Mouse (Mus musculus) intestine, embryonic 15.5 days (tissue): ENCODE data around the gene Zfp775. TPM values are rescaled to one million over a fixed set of nuclear protein-coding genes. Genes with fewer than 3 reads are reported as not detected.

Experiments
- ATAC-seq: fragments of 200-750 bp; cut with Nextera tagmentation; 2 replicates; pipeline ENCODE4 v1.8.0; 2017; ENCODE audit warnings: moderate TSS enrichment, moderate library complexity
- H3K27ac ChIP-seq: fragments of 300-500 bp; sonication (generic); 2 replicates; pipeline ENCODE4 v1.5.1; 2015; ENCODE audit warnings: mild to moderate bottlenecking, inconsistent platforms
- H3K27me3 ChIP-seq: fragments of 300-500 bp; sonication (generic); replicated peaks from 2 replicates; pipeline ENCODE4 v1.6.1; 2015; ENCODE audit warnings: inconsistent platforms
- H3K36me3 ChIP-seq: fragments of 300-500 bp; sonication (generic); 2 replicates; pipeline ENCODE4 v1.6.1; 2015; ENCODE audit warnings: inconsistent platforms
- H3K4me1 ChIP-seq: fragments of 300-500 bp; sonication (generic); replicated peaks from 2 replicates; pipeline ENCODE4 v1.6.1; 2015; ENCODE audit warnings: inconsistent platforms
- H3K4me2 ChIP-seq: fragments of 300-500 bp; sonication (generic); replicated peaks from 2 replicates; pipeline ENCODE4 v1.6.1; 2015; ENCODE audit warnings: mild to moderate bottlenecking, inconsistent platforms
- H3K4me3 ChIP-seq: fragments of 300-500 bp; sonication (generic); replicated peaks from 2 replicates; pipeline ENCODE4 v1.5.1; 2015; ENCODE audit warnings: inconsistent platforms
- H3K9ac ChIP-seq: fragments of 300-500 bp; sonication (generic); 2 replicates; pipeline ENCODE4 v1.6.1; 2015; ENCODE audit warnings: inconsistent platforms
- H3K9me3 ChIP-seq: fragments of 300-500 bp; sonication (generic); 2 replicates; pipeline ENCODE4 v1.6.1; 2016; ENCODE audit warnings: inconsistent platforms
- WGBS: fragments of 180-500 bp; shearing (Covaris S2); methylation state at CpG from one replicate; pipeline ENCODE4 v1.1.7; 2015; 5-methylcytosine and 5-hydroxymethylcytosine counted together
- polyA plus RNA-seq: library from polyadenylated mRNA; unstranded; fragments of >200 nt; fragmentation: Nextera tagmentation; extraction: Ambion mirVana; gene quantifications from 2 replicates; pipeline ENCODE4 v1.2.1, GENCODE M21; 2015

The Zfp775 gene
- polyA plus RNA-seq, 1 experiment from 2014 or later, result 5.1 TPM

GRCm38 (mm10) chr6:48572014-48572413 lies 29.8 kb upstream of the Zfp775 start:
- Histone ChIP-seq H3K4me1 (peaks cover 21% of the 10 kb centered on the region), H3K27me3 (no peaks in the 10 kb centered on the region), H3K27ac (peak overlapping the region; percentile 64), H3K4me3 (peak overlapping the region; percentile 7; the same call in 1 of the 2 replicates), H3K4me2 (peak overlapping the region; percentile 44), H3K36me3 (0 out of 2 replicates have a peak, but pooled peaks cover 4% of the 10 kb centered on the region), H3K9me3 (no peaks in the 10 kb centered on the region), H3K9ac (no peak overlapping the region)
- 96% methylated on average over 5 of the region's 5 CpGs for whole genome bisulfite sequencing
- ATAC-seq, result no peak

GRCm38 (mm10) chr6:48572572-48573061 lies 29.2 kb upstream of the Zfp775 start, which contains the start of gene Rarres2:
Gene Rarres2 (minus strand): TSS chr6:48572789.
- no peaks in the 10 kb centered on the region for H3K9me3 ChIP-seq
- no peaks in the 10 kb centered on the region for H3K27me3 ChIP-seq
- H3K27ac ChIP-seq, result peak within 1 kb of the TSS; percentile 64
- no peak within 1 kb of the TSS for H3K9ac ChIP-seq
- 0 out of 2 replicates have a peak, but pooled peaks cover 4% of the 10 kb centered on the region for H3K36me3 ChIP-seq
- H3K4me1 ChIP-seq, result peaks cover 21% of the 10 kb centered on the region
- peak; percentile 83 for ATAC-seq
- peak within 1 kb of the TSS; percentile 44 for H3K4me2 ChIP-seq
- WGBS, result 20% methylated on average over 6 of the region's 6 CpGs
- peak within 1 kb of the TSS; percentile 7; the same call in 1 of the 2 replicates for H3K4me3 ChIP-seq

GRCm38 (mm10) chr6:48573280-48573679 lies 28.6 kb upstream of the Zfp775 start:
- 39% methylated on average over 10 of the region's 10 CpGs for WGBS
- Histone ChIP-seq H3K36me3 (0 out of 2 replicates have a peak, but pooled peaks cover 4% of the 10 kb centered on the region), H3K4me3 (no peak overlapping the region), H3K9ac (no peak overlapping the region), H3K9me3 (no peaks in the 10 kb centered on the region), H3K4me2 (no peak overlapping the region), H3K4me1 (peaks cover 18% of the 10 kb centered on the region), H3K27me3 (no peaks in the 10 kb centered on the region), H3K27ac (peak overlapping the region; percentile 64)
- ATAC-seq, result peak; percentile 42

GRCm38 (mm10) chr6:48573981-48574380 lies 27.9 kb upstream of the Zfp775 start:
- no peak overlapping the region for H3K4me2 ChIP-seq
- H3K27me3 ChIP-seq, result no peaks in the 10 kb centered on the region
- H3K4me1 ChIP-seq, result peaks cover 15% of the 10 kb centered on the region; the same call in 1 of the 2 replicates
- no peak overlapping the region for H3K4me3 ChIP-seq
- no peak for ATAC-seq
- no peak overlapping the region for H3K9ac ChIP-seq
- H3K36me3 ChIP-seq, result 0 out of 2 replicates have a peak, but pooled peaks cover 4% of the 10 kb centered on the region
- WGBS, result 53% methylated on average over 3 of the region's 3 CpGs
- H3K27ac ChIP-seq, result no peak overlapping the region
- H3K9me3 ChIP-seq, result no peaks in the 10 kb centered on the region

GRCm38 (mm10) chr6:48578736-48579135 lies 23.1 kb upstream of the Zfp775 start:
- H3K27ac ChIP-seq, result no peak overlapping the region
- H3K4me1 ChIP-seq, result peaks cover 6% of the 10 kb centered on the region; the same call in 1 of the 2 replicates
- no peak overlapping the region for H3K9ac ChIP-seq
- no peaks in the 10 kb centered on the region for H3K27me3 ChIP-seq
- no peak for ATAC-seq
- H3K36me3 ChIP-seq, result no peaks in the 10 kb centered on the region
- H3K9me3 ChIP-seq, result no peaks in the 10 kb centered on the region
- H3K4me2 ChIP-seq, result no peak overlapping the region
- no peak overlapping the region for H3K4me3 ChIP-seq
- WGBS, result 46% methylated on average over 5 of the region's 5 CpGs

- ATAC-seq, result peak; percentile 63
- no peaks in the 10 kb centered on the region for H3K9me3 ChIP-seq
- no peaks in the 10 kb centered on the region for H3K36me3 ChIP-seq
- no peak overlapping the region for H3K4me3 ChIP-seq
- H3K4me1 ChIP-seq, result peaks cover 6% of the 10 kb centered on the region; the same call in 1 of the 2 replicates
- H3K27ac ChIP-seq, result peak overlapping the region; percentile 72
- WGBS, result 25% methylated on average over 5 of the region's 5 CpGs
- no peaks in the 10 kb centered on the region for H3K27me3 ChIP-seq
- peak overlapping the region; percentile 22; the same call in 1 of the 2 replicates for H3K4me2 ChIP-seq
- H3K9ac ChIP-seq, result peak overlapping the region; percentile 8; the same call in 1 of the 2 replicates
Observed at GRCm38 (mm10) chr6:48579215-48579648, 22.6 kb upstream of the Zfp775 start.

GRCm38 (mm10) chr6:48581257-48581656 lies 20.6 kb upstream of the Zfp775 start:
- no peak for ATAC-seq
- Histone ChIP-seq H3K4me3 (no peak overlapping the region), H3K9ac (no peak overlapping the region), H3K27me3 (no peaks in the 10 kb centered on the region), H3K27ac (no peak overlapping the region), H3K4me1 (peaks cover 6% of the 10 kb centered on the region; the same call in 1 of the 2 replicates), H3K9me3 (no peaks in the 10 kb centered on the region), H3K36me3 (no peaks in the 10 kb centered on the region), H3K4me2 (no peak overlapping the region)
- WGBS, result 37% methylated on average over 3 of the region's 3 CpGs

GRCm38 (mm10) chr6:48582037-48582436 lies 19.8 kb upstream of the Zfp775 start:
- 76% methylated on average over 3 of the region's 3 CpGs for WGBS

GRCm38 (mm10) chr6:48589194-48589750 lies 12.6 kb upstream of the Zfp775 start, which contains the start of gene Gm45021:
Gene Gm45021 (plus strand): TSS chr6:48589610.
- Histone ChIP-seq H3K4me2 (no peak within 1 kb of the TSS), H3K9me3 (no peaks in the 10 kb centered on the region), H3K9ac (no peak within 1 kb of the TSS; the same call in 1 of the 2 replicates), H3K27me3 (no peaks in the 10 kb centered on the region), H3K4me1 (peaks cover 8% of the 10 kb centered on the region), H3K27ac (no peak within 1 kb of the TSS), H3K36me3 (no peaks in the 10 kb centered on the region), H3K4me3 (no peak within 1 kb of the TSS)
- no peak for ATAC-seq
- 41% methylated on average over 6 of the region's 6 CpGs for WGBS

More at GRCm38 (mm10) chr6:48582037-48582436, 19.8 kb upstream of the Zfp775 start:
- no peak overlapping the region for H3K9ac ChIP-seq
- H3K4me1 ChIP-seq, result peaks cover 6% of the 10 kb centered on the region; the same call in 1 of the 2 replicates
- no peak overlapping the region for H3K27ac ChIP-seq
- no peaks in the 10 kb centered on the region for H3K36me3 ChIP-seq
- no peak overlapping the region for H3K4me2 ChIP-seq
- no peaks in the 10 kb centered on the region for H3K9me3 ChIP-seq
- no peaks in the 10 kb centered on the region for H3K27me3 ChIP-seq
- H3K4me3 ChIP-seq, result no peak overlapping the region
- peak; percentile 39; the same call in 1 of the 2 replicates for ATAC-seq

GRCm38 (mm10) chr6:48591221-48591845 lies 10.5 kb upstream of the Zfp775 start:
- H3K4me3 ChIP-seq, result no peak overlapping the region
- ATAC-seq, result no peak
- no peaks in the 10 kb centered on the region for H3K27me3 ChIP-seq
- H3K4me1 ChIP-seq, result peaks cover 12% of the 10 kb centered on the region
- peaks cover 12% of the 10 kb centered on the region for H3K36me3 ChIP-seq
- no peak overlapping the region for H3K27ac ChIP-seq
- peaks cover 4% of the 10 kb centered on the region; the same call in 1 of the 2 replicates for H3K9me3 ChIP-seq
- WGBS, result 79% methylated on average over 3 of the region's 3 CpGs
- H3K4me2 ChIP-seq, result no peak overlapping the region
- no peak overlapping the region for H3K9ac ChIP-seq

- H3K9me3 ChIP-seq, result peaks cover 8% of the 10 kb centered on the region
- WGBS, result 81% methylated on average over 6 of the region's 6 CpGs
- peaks cover 12% of the 10 kb centered on the region for H3K4me1 ChIP-seq
Observed at GRCm38 (mm10) chr6:48591871-48592270, 10.0 kb upstream of the Zfp775 start.

More at GRCm38 (mm10) chr6:48591871-48592270, 10.0 kb upstream of the Zfp775 start:
- H3K27me3 ChIP-seq, result no peaks in the 10 kb centered on the region
- H3K4me3 ChIP-seq, result no peak overlapping the region
- no peak overlapping the region for H3K27ac ChIP-seq
- H3K4me2 ChIP-seq, result no peak overlapping the region
- ATAC-seq, result no peak
- no peak overlapping the region for H3K9ac ChIP-seq
- H3K36me3 ChIP-seq, result peaks cover 17% of the 10 kb centered on the region
